13 mouse cellular contexts compared by ENCODE assay signal in genomic region chr1:37122798-37123197, GRCm38 (mm10).
DNase-seq lines count a peak whose midpoint lies in the region; ATAC-seq and TF ChIP-seq lines count a peak whose summit lies in the region.
"Had no signal": no experiment of that assay in that cellular context is flagged by ENCODE, and none has a peak within 500 bp of the region (broad histone marks: within the 10 kb centered on the region; RNA-seq: fewer than 3 reads in every experiment).

No protein-coding gene starts in this region.

- no peak overlapping the region for H3K4me2 ChIP-seq in neural tube, embryonic 12.5 days (replicated peaks)
- H3K4me2 ChIP-seq in hindbrain, postnatal 0 days (ENCODE audit: low read depth, low read length), result no peak overlapping the region
- no peak overlapping the region for H3K4me2 ChIP-seq in neural tube, embryonic 13.5 days
- H3K4me2 ChIP-seq: lung, embryonic 15.5 days had no signal

- WGBS in neural tube, embryonic 12.5 days, result 53% methylated on average over 3 of the region's 3 CpGs
- WGBS in hindbrain, postnatal 0 days, result 26% methylated on average over 3 of the region's 3 CpGs
- WGBS in neural tube, embryonic 13.5 days, result 20% methylated on average over 3 of the region's 3 CpGs

- no peaks in the 10 kb centered on the region for H3K36me3 ChIP-seq in neural tube, embryonic 12.5 days
- H3K36me3 ChIP-seq in hindbrain, postnatal 0 days (ENCODE audit: insufficient read depth, low read length), result no peaks in the 10 kb centered on the region
- H3K36me3 ChIP-seq in neural tube, embryonic 13.5 days, result no peaks in the 10 kb centered on the region
- H3K36me3 ChIP-seq: heart, embryonic 10.5 days; lung, embryonic 15.5 days had no signal

- intact Hi-C loops in gastrocnemius, adult 2 months (cut with DNase I), result loop anchor here (10.0 kb wide), 1 partner anchor 278 kb away; no protein-coding TSS in a partner anchor
- intact Hi-C loops in gastrocnemius, postnatal 14 days (cut with DNase I; ENCODE audit: low total_unique reads), result no loop called here

- no peak overlapping the region for H3K9ac ChIP-seq in neural tube, embryonic 12.5 days
- no peak overlapping the region for H3K9ac ChIP-seq in hindbrain, postnatal 0 days (replicated peaks; ENCODE audit: low read length)
- H3K9ac ChIP-seq in neural tube, embryonic 13.5 days, result no peak overlapping the region
- H3K9ac ChIP-seq: lung, embryonic 15.5 days had no signal

- H3K27ac ChIP-seq in gastrocnemius, adult 2 months, result peak overlapping the region; percentile 82
- no peak overlapping the region for H3K27ac ChIP-seq in neural tube, embryonic 12.5 days
- no peak overlapping the region for H3K27ac ChIP-seq in hindbrain, postnatal 0 days
- H3K27ac ChIP-seq in neural tube, embryonic 13.5 days (replicated peaks), result no peak overlapping the region
- H3K27ac ChIP-seq: heart, embryonic 10.5 days; lung, embryonic 15.5 days had no signal

- no peak for DNase-seq in gastrocnemius, adult 2 months
- DNase-seq in gastrocnemius, postnatal 14 days, result no peak
- DNase-seq in neural tube, embryonic 10.5 days (ENCODE audit: extremely low spot score, low spot score), result no peak
- DNase-seq in hindbrain, postnatal 0 days (ENCODE audit: low spot score), result peak; percentile 48
- no peak for DNase-seq in testis, postnatal 14 days (ENCODE audit: low spot score)
- DNase-seq: kidney, adult 11 months; right cerebral cortex, postnatal 14 days had no signal

- H3K9me3 ChIP-seq in neural tube, embryonic 12.5 days, result no peaks in the 10 kb centered on the region
- H3K9me3 ChIP-seq in hindbrain, postnatal 0 days (ENCODE audit: low read length), result no peaks in the 10 kb centered on the region
- no peaks in the 10 kb centered on the region for H3K9me3 ChIP-seq in neural tube, embryonic 13.5 days
- H3K9me3 ChIP-seq: heart, embryonic 10.5 days; lung, embryonic 15.5 days; megakaryocyte, embryonic 14.5 days had no signal

- TF ChIP-seq CTCF in gastrocnemius, adult 2 months (IDR thresholded peaks at IDR 0.05), result no peak
- no peak for TF ChIP-seq CTCF in hindbrain, postnatal 0 days (IDR thresholded peaks at IDR 0.05; ENCODE audit: low read depth)

- H3K4me3 ChIP-seq in gastrocnemius, adult 2 months, result no peak overlapping the region
- no peak overlapping the region for H3K4me3 ChIP-seq in neural tube, embryonic 12.5 days
- H3K4me3 ChIP-seq in hindbrain, postnatal 0 days (ENCODE audit: low read length), result no peak overlapping the region
- H3K4me3 ChIP-seq in neural tube, embryonic 13.5 days, result no peak overlapping the region
- H3K4me3 ChIP-seq: heart, embryonic 10.5 days; lung, embryonic 15.5 days; megakaryocyte, embryonic 14.5 days had no signal

- peaks cover 9% of the 10 kb centered on the region for H3K4me1 ChIP-seq in neural tube, embryonic 12.5 days
- peaks cover 5% of the 10 kb centered on the region; the same call in 1 of the 2 replicates for H3K4me1 ChIP-seq in hindbrain, postnatal 0 days (ENCODE audit: insufficient read depth, low read length)
- H3K4me1 ChIP-seq in neural tube, embryonic 13.5 days (replicated peaks), result peaks cover 20% of the 10 kb centered on the region
- H3K4me1 ChIP-seq: heart, embryonic 10.5 days; lung, embryonic 15.5 days had no signal

- peak; percentile 64; the same call in 1 of the 2 replicates for ATAC-seq in neural tube, embryonic 12.5 days (ENCODE audit: low FRiP score, low read depth)
- no peak for ATAC-seq in hindbrain, postnatal 0 days
- peak; percentile 70; the same call in 1 of the 2 replicates for ATAC-seq in neural tube, embryonic 13.5 days (ENCODE audit: low read depth)
- ATAC-seq in cerebellum, adult (ENCODE audit: insufficient number of reproducible peaks, low FRiP score, low TSS enrichment), result no peak

- no peaks in the 10 kb centered on the region for H3K27me3 ChIP-seq in neural tube, embryonic 12.5 days (replicated peaks)
- no peaks in the 10 kb centered on the region for H3K27me3 ChIP-seq in hindbrain, postnatal 0 days (ENCODE audit: insufficient read depth, low read length)
- H3K27me3 ChIP-seq in neural tube, embryonic 13.5 days, result no peaks in the 10 kb centered on the region
- H3K27me3 ChIP-seq: lung, embryonic 15.5 days had no signal

Comparison
In these comparisons a context has a peak if more than half of its experiments do, and no peak if none do; other contexts are left out.
1. ATAC-seq: peak in neural tube, embryonic 12.5 days (single experiment) and neural tube, embryonic 13.5 days (single experiment); none in hindbrain, postnatal 0 days (single experiment) and cerebellum, adult (single experiment).